Mouse (Mus musculus): ENCODE data around the gene Tsga13. TPM values are rescaled to one million over a fixed set of nuclear protein-coding genes. Genes with fewer than 3 reads are reported as not detected.

Tsga13 gene
- polyA plus RNA-seq, 1 experiment from 2014 or later: 0.19 TPM

DNA sequence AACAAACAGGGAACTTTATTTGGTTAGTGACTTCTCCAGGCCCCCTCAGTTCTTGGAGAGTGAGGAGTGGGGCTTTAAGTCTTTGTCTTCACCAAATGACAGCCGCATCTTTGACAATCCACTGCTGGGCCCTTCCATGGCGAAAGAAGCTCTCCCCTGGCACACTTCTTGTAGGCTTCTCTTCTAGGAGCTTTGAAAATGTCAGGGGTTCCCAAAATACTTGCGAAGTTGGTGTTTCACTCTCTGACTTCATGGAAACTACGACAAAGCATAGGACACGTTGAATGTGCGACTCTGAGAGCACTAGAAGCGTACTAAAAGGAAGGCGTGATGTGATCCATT lies 18.4 kb downstream of the Tsga13 start:
- Histone ChIP-seq H3K9ac (peak overlapping the region; percentile 54; the same call in 1 of the 2 replicates), H3K36me3 (no peaks in the 10 kb centered on the region), H3K4me2 (replicated peaks) (peak overlapping the region; percentile 75), H3K9me3 (no peaks in the 10 kb centered on the region), H3K4me3 (replicated peaks) (peak overlapping the region; percentile 80), H3K27me3 (replicated peaks) (no peaks in the 10 kb centered on the region), H3K4me1 (replicated peaks) (no peaks in the 10 kb centered on the region; the same call in 1 of the 2 replicates), H3K27ac (peak overlapping the region; percentile 98)
- no peak for ATAC-seq
- WGBS: 22% methylated on average over 8 of the region's 8 CpGs

DNA sequence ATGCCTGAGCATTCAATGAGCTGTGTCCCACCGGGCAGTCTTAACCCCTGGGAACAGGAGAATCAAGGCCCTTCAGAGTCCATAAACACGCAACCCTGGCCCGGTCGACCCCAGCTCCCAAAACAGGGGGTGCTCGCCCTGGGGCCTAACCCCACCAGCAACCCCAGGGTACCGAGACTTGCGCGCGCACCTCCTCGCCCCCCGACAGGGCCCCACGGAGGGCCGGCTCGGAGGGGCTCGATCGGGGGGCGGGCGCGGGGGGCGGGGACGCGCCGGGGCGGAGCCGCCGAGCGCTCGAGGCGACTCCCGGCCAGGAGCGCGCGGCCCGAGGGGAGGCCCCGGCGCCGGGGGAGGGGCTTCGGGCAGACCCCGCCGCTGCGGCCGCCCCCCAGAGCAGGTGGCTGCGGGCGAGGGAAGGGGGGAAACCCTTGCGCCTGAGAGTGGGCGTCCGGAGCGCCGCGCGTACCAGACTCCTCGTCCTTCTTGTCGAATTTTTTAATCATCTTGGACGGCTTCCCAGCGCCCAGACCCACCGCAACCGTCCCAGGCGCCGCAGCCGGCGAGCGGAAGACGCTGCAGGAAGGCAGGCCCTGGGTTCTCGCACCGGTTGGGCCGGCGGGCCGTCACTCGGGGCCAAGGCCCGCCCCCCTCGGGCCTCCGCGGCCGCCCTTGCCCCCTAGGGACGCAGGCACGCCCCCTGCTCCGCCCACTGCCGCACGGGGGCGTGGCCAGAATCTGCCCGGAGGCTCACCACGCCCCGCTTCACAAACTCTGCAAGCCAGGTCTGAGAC lies 19.0 kb downstream of the Tsga13 start, which contains the start of gene Copg2:
Gene Copg2 (minus strand): TSS at position 600 of the 791 bp plus-strand sequence.
- WGBS: under 1% methylated on average over 75 of the region's 83 CpGs
- H3K36me3 ChIP-seq: no peaks in the 10 kb centered on the region
- peak within 1 kb of the TSS; percentile 75 for H3K4me2 ChIP-seq (replicated peaks)
- no peaks in the 10 kb centered on the region for H3K9me3 ChIP-seq
- ATAC-seq: peak; percentile 100
- peak within 1 kb of the TSS; percentile 98 for H3K27ac ChIP-seq
- no peaks in the 10 kb centered on the region; the same call in 1 of the 2 replicates for H3K4me1 ChIP-seq (replicated peaks)
- peak within 1 kb of the TSS; percentile 68 for H3K9ac ChIP-seq
- H3K4me3 ChIP-seq (replicated peaks): peak within 1 kb of the TSS; percentile 80
- H3K27me3 ChIP-seq (replicated peaks): no peaks in the 10 kb centered on the region

DNA sequence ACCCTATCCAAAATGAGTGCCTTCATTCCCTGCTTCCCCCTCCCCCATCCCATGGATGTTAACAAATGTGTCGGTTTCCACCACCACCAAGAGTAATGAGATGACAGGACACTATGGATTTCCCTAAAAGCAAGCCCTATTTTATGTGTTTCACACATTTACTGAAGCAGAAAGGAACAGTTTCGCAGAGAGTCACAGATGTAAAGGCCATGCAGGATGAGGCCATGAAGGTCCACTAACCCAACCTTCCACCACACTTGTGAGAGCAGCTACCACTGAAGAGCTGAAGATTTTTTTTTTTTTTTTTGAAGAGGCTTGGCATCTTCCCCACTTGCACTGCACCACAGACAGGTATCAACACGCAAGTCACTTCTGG lies 19.6 kb downstream of the Tsga13 start:
- Histone ChIP-seq H3K4me1 (replicated peaks) (no peaks in the 10 kb centered on the region; the same call in 1 of the 2 replicates), H3K4me2 (replicated peaks) (peak overlapping the region; percentile 57), H3K9me3 (no peaks in the 10 kb centered on the region), H3K27ac (peak overlapping the region; percentile 98), H3K4me3 (replicated peaks) (peak overlapping the region; percentile 80), H3K9ac (peak overlapping the region; percentile 68), H3K27me3 (replicated peaks) (no peaks in the 10 kb centered on the region), H3K36me3 (no peaks in the 10 kb centered on the region)
- 18% methylated on average over 3 of the region's 3 CpGs for WGBS
- ATAC-seq: no peak; the same call in 1 of the 2 replicates

DNA sequence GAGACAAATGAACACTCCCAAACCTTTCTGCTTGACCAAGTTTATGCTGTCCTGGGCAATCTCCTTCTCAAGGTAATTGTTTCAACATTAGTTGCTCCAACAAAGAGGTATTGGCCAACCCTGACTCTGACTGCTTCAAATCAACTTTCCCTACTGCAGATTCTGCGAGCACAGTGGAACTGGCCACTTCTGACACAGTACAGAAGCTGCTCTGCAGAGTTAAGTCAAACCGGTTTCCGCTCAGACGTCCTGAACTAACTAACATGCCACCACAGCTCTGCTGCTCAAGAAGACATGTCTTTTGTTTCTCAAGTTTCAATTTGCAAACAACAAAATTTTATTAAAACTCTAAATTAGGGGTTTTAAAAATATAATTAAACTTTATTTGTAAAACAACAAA lies 22.3 kb downstream of the Tsga13 start:
- no peak overlapping the region for H3K9ac ChIP-seq
- no peak for ATAC-seq
- H3K4me3 ChIP-seq (replicated peaks): no peak overlapping the region
- no peaks in the 10 kb centered on the region for H3K9me3 ChIP-seq
- H3K4me1 ChIP-seq (replicated peaks): no peaks in the 10 kb centered on the region; the same call in 1 of the 2 replicates
- no peaks in the 10 kb centered on the region for H3K27me3 ChIP-seq (replicated peaks)
- H3K4me2 ChIP-seq (replicated peaks): no peak overlapping the region
- 70% methylated on average over 4 of the region's 4 CpGs for WGBS
- no peaks in the 10 kb centered on the region for H3K36me3 ChIP-seq
- no peak overlapping the region for H3K27ac ChIP-seq

DNA sequence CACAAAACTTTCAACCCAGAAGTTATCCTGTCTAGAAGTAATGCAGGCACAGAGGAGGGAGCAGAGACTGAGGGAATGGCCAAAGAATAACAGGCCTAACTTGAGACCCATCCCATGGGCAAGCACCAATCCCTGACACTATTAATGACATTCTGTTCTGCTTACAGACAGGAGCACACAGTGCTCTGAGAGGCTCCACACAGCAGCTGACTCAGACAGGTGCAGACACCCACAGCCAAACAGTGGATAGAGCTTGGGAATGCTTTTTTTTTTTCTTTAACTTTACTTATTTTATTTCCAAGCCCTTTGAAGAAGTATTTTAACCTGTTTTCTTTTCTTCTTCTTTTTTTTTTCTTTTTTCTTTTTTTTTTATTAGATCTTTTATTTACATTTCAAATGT lies 23.6 kb downstream of the Tsga13 start:
- H3K9me3 ChIP-seq: no peaks in the 10 kb centered on the region
- H3K9ac ChIP-seq: no peak overlapping the region
- H3K36me3 ChIP-seq: no peaks in the 10 kb centered on the region
- H3K4me3 ChIP-seq (replicated peaks): no peak overlapping the region
- H3K27me3 ChIP-seq (replicated peaks): no peaks in the 10 kb centered on the region
- H3K4me2 ChIP-seq (replicated peaks): no peak overlapping the region
- ATAC-seq: no peak
- no peaks in the 10 kb centered on the region; the same call in 1 of the 2 replicates for H3K4me1 ChIP-seq (replicated peaks)
- H3K27ac ChIP-seq: no peak overlapping the region

DNA sequence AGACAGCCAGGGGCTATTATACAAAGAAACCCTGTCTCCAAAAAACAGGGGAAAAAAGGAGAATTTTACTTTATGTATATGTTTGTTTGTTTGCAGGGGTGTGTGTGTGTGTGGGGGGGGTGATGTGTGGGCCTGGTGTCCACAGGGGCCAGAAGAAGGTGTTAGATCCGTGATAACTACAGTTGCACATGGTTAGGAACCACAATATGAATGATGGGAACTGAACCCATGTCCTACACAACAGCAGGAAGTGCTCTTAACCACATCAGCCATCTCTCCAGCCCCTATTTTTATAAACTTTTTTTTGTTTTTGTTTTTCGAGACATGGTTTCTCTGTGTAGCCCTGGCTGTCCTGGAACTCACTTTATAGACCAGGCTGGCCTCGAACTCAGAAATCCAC lies 30.5 kb downstream of the Tsga13 start:
- ATAC-seq: no peak
- no peaks in the 10 kb centered on the region for H3K27me3 ChIP-seq (replicated peaks)
- H3K36me3 ChIP-seq: no peaks in the 10 kb centered on the region
- H3K9ac ChIP-seq: no peak overlapping the region
- no peak overlapping the region for H3K4me2 ChIP-seq (replicated peaks)
- no peaks in the 10 kb centered on the region for H3K4me1 ChIP-seq (replicated peaks)
- H3K4me3 ChIP-seq (replicated peaks): no peak overlapping the region
- no peak overlapping the region for H3K27ac ChIP-seq
- H3K9me3 ChIP-seq: no peaks in the 10 kb centered on the region
- 89% methylated on average over 3 of the region's 3 CpGs for WGBS

DNA sequence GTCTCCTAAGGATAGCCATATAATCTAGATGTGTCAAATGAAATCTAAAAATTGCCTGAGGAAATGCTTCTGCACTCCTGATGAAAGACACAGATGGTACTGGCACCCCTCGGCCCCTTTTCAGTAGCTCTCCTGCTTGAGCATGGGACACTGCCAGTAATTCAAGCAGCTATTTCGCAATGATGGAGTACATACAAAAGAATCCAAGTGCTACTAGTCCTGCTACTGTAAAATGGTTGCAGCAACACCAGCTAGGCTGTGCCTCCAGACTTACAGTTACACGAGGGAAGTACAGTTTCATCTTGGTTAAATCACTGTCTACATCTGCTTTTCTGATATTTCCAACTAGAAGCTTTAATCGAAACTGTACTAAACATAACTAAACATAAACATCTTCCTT lies 31.9 kb downstream of the Tsga13 start:
- H3K9me3 ChIP-seq: no peaks in the 10 kb centered on the region
- H3K4me1 ChIP-seq (replicated peaks): no peaks in the 10 kb centered on the region
- no peaks in the 10 kb centered on the region for H3K36me3 ChIP-seq
- 87% methylated on average over 4 of the region's 4 CpGs for whole genome bisulfite sequencing
- H3K9ac ChIP-seq: no peak overlapping the region
- H3K27me3 ChIP-seq (replicated peaks): no peaks in the 10 kb centered on the region
- no peak overlapping the region for H3K4me2 ChIP-seq (replicated peaks)
- ATAC-seq: no peak
- H3K27ac ChIP-seq: no peak overlapping the region
- no peak overlapping the region for H3K4me3 ChIP-seq (replicated peaks)

DNA sequence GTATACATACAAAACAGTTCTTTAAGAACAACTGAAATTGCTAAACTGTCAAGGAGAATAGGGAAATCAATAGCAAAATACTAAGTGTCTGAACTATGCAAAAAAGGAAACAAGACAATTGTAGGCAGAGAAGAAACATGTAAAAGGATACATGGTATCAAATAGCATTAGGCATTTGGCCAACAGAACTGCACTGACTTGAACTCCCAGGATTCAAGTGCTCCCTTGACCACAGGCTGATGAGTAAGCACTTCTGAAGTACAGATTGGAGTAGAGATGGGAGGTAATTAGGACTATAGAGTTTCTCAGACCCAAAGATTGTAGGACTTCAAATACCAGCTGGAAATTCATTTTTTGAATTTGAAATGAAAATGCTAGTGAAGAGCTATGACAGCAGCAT lies 38.7 kb downstream of the Tsga13 start:
- Histone ChIP-seq H3K4me3 (replicated peaks) (no peak overlapping the region), H3K9ac (no peak overlapping the region), H3K36me3 (0 out of 2 replicates have a peak, but pooled peaks cover 4% of the 10 kb centered on the region), H3K9me3 (no peaks in the 10 kb centered on the region), H3K4me2 (replicated peaks) (no peak overlapping the region), H3K27ac (no peak overlapping the region), H3K4me1 (replicated peaks) (no peaks in the 10 kb centered on the region), H3K27me3 (replicated peaks) (no peaks in the 10 kb centered on the region)
- ATAC-seq: no peak

DNA sequence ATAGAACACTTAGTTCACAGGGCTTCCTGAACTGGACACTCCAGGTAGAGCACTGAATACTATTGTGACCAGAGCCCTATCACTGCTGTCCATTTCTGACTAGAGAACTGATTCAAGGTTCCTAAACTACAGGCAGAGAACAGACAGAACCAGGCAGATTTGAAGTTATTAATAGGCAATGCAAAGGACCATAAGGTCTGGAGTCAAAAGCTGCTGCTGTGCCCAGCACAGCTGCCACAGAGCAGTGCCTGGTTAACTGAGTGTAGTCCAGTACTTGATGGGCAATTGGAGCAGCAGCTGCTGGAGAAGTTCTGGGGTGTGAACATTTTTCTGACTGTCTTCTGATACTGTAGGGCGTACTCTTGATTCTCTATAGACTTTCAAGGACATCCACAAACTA lies 48.9 kb downstream of the Tsga13 start:
- H3K36me3 ChIP-seq: no peaks in the 10 kb centered on the region; the same call in 1 of the 2 replicates
- no peak overlapping the region for H3K4me3 ChIP-seq (replicated peaks)
- no peak overlapping the region for H3K27ac ChIP-seq
- H3K9ac ChIP-seq: no peak overlapping the region
- no peaks in the 10 kb centered on the region for H3K27me3 ChIP-seq (replicated peaks)
- WGBS: 97% methylated on average over 1 of the region's 1 CpGs
- ATAC-seq: no peak
- no peaks in the 10 kb centered on the region for H3K9me3 ChIP-seq
- no peaks in the 10 kb centered on the region for H3K4me1 ChIP-seq (replicated peaks)
- H3K4me2 ChIP-seq (replicated peaks): no peak overlapping the region

DNA sequence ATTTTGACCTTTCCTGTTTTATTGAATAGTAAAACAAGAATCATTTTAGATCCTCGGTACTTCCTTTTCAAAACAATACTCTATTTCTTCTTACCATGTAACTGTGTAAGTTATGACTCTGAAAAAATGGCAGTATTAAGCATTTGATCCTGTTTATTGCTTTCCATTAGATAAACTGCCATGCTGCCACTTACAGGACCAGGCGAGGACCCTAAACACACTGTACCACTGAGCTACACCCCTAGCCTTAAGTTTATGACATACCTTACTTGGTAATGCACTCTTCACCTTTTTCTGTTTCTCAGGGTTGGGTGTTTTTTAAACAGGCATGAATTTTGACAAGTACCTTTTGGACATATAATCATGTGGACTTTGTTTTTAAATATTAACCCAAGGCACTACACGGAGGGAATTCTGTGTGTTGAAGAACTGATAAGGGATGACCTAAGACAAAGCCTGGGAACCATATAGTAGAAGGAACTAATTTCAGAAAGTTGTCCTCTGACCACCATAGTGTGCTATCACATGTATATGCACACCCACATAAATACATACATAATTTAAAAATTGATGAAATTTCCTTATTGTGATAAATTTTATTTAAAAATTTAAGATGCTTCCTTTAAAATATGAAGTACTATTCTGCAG lies 50.2 kb downstream of the Tsga13 start:
- H3K27ac ChIP-seq: no peak overlapping the region
- H3K9ac ChIP-seq: no peak overlapping the region
- no peaks in the 10 kb centered on the region for H3K27me3 ChIP-seq (replicated peaks)
- WGBS: 46% methylated on average over 3 of the region's 3 CpGs
- no peaks in the 10 kb centered on the region for H3K36me3 ChIP-seq
- H3K4me1 ChIP-seq (replicated peaks): no peaks in the 10 kb centered on the region
- no peak overlapping the region for H3K4me2 ChIP-seq (replicated peaks)
- H3K9me3 ChIP-seq: no peaks in the 10 kb centered on the region
- no peak overlapping the region for H3K4me3 ChIP-seq (replicated peaks)
- peak; percentile 91 for ATAC-seq

DNA sequence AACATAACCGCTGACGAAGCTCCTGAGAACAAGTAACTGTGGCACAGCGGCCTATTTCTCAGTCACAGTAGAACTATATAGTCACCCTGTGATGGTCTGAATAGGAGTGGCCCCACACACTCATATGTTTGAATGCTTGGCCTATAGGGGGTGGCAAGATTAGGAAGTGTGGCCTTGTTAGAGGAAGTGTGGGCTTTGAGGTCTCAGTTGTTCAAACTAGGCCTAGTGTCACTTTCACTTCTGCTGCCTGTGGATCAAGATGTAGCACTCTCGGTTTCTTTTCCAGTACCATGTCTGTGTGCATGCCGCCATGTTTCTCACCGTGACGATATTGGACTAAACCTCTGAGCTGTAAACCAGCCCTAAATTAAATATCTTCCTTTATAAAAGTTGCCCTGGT lies 59.4 kb downstream of the Tsga13 start:
- no peak overlapping the region for H3K27ac ChIP-seq
- no peaks in the 10 kb centered on the region for H3K4me1 ChIP-seq (replicated peaks)
- no peaks in the 10 kb centered on the region for H3K9me3 ChIP-seq
- ATAC-seq: no peak
- no peak overlapping the region for H3K4me3 ChIP-seq (replicated peaks)
- no peak overlapping the region for H3K4me2 ChIP-seq (replicated peaks)
- WGBS: 94% methylated on average over 7 of the region's 7 CpGs
- H3K36me3 ChIP-seq: 0 out of 2 replicates have a peak, but pooled peaks cover 2% of the 10 kb centered on the region
- no peak overlapping the region for H3K9ac ChIP-seq
- H3K27me3 ChIP-seq (replicated peaks): no peaks in the 10 kb centered on the region

DNA sequence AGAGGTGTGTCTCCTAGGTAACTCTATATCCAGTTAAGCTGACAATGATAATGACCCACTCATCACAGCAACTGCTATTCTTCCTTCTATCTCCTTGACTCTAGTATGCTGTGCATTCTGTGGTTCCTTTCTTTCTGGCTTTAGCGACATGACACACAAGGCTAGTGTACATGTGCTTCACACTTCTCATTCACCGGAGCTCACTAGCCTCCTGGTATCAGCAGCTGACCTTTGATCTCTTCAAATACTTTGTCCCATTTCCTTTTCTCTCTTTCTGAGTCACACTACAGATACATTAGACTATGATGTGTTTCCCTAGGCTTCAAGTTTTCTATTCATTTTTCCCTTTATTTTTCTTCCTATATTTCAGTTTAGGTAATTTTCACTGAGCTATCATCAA lies 60.2 kb downstream of the Tsga13 start:
- no peaks in the 10 kb centered on the region for H3K4me1 ChIP-seq (replicated peaks)
- ATAC-seq: peak; percentile 67
- no peaks in the 10 kb centered on the region for H3K9me3 ChIP-seq
- 0 out of 2 replicates have a peak, but pooled peaks cover 2% of the 10 kb centered on the region for H3K36me3 ChIP-seq
- H3K4me3 ChIP-seq (replicated peaks): no peak overlapping the region
- H3K9ac ChIP-seq: no peak overlapping the region
- no peak overlapping the region for H3K27ac ChIP-seq
- WGBS: 78% methylated on average over 2 of the region's 2 CpGs
- no peak overlapping the region for H3K4me2 ChIP-seq (replicated peaks)
- no peaks in the 10 kb centered on the region for H3K27me3 ChIP-seq (replicated peaks)

DNA sequence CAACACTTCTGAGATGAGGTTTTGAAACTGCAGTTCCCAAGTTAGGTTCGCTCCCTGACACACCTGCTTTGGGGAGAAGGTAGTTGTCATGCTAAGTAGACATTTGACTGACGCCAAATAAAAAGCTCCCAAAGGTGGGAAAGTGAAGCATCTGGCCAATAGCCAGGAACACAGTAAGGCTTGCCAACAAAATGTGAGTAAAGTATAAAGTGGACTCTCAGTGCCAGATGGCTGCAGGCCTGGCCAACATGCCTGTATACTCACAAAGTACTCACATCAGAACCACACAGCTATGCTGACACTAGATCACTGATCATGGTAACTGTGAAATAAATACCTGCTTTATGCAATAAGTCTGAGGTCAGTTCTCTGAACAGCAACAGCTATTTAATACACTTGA lies 65.6 kb downstream of the Tsga13 start:
- no peaks in the 10 kb centered on the region for H3K27me3 ChIP-seq (replicated peaks)
- WGBS: 74% methylated on average over 2 of the region's 2 CpGs
- no peak overlapping the region for H3K9ac ChIP-seq
- H3K4me2 ChIP-seq (replicated peaks): no peak overlapping the region
- no peaks in the 10 kb centered on the region for H3K36me3 ChIP-seq
- H3K4me3 ChIP-seq (replicated peaks): no peak overlapping the region
- H3K4me1 ChIP-seq (replicated peaks): no peaks in the 10 kb centered on the region
- H3K27ac ChIP-seq: no peak overlapping the region
- no peak for ATAC-seq
- no peaks in the 10 kb centered on the region for H3K9me3 ChIP-seq

All from intestine, embryonic 15.5 days (tissue).